8 mouse cellular contexts compared by ENCODE assay signal in genomic region chr5:148831596-148832257, GRCm38 (mm10).
DNase-seq lines count a peak whose midpoint lies in the region; ATAC-seq and TF ChIP-seq lines count a peak whose summit lies in the region.

No protein-coding gene starts in this region.

- no peaks in the 10 kb centered on the region for H3K36me3 ChIP-seq in forebrain, embryonic 16.5 days (ENCODE audit: control insufficient read depth, insufficient read depth)
- no peaks in the 10 kb centered on the region for H3K36me3 ChIP-seq in lung, embryonic 15.5 days
- no peaks in the 10 kb centered on the region for H3K36me3 ChIP-seq in thymus, adult 2 months (ENCODE audit: control insufficient read depth, insufficient read depth, low read length)

- no peak overlapping the region; the same call in 1 of the 2 replicates for H3K9ac ChIP-seq in forebrain, embryonic 16.5 days (replicated peaks; ENCODE audit: low read depth, low read length)
- no peak overlapping the region for H3K9ac ChIP-seq in lung, embryonic 15.5 days

- no peak overlapping the region for H3K27ac ChIP-seq in cerebellum, adult 2 months (ENCODE audit: insufficient read depth, low read length)
- H3K27ac ChIP-seq in forebrain, embryonic 16.5 days (ENCODE audit: low read length), result no peak overlapping the region
- H3K27ac ChIP-seq in lung, embryonic 15.5 days, result no peak overlapping the region
- H3K27ac ChIP-seq in thymus, adult 2 months (ENCODE audit: control insufficient read depth, insufficient read depth, low read length), result no peak overlapping the region

- peak; percentile 65; the same call in 1 of the 2 replicates for TF ChIP-seq CTCF in cerebellum, adult 2 months (IDR thresholded peaks at IDR 0.05; ENCODE audit: borderline replicate concordance, insufficient read depth, low read depth, low read length)
- peak; percentile 92 for TF ChIP-seq CTCF in thymus, adult 2 months (IDR thresholded peaks at IDR 0.05; ENCODE audit: borderline replicate concordance, control insufficient read depth, extremely low read depth, insufficient read depth, low read length, poor library complexity)

- DNase-seq in MEL-GATA-1-ER (ENCODE audit: extremely low read depth, low read depth), result peak; percentile 65
- DNase-seq in cerebellum, adult 2 months, result peak; percentile 47 to 65
- DNase-seq in layer of hippocampus, adult 9-10 months (ENCODE audit: low spot score), result peak; percentile 59
- DNase-seq in ovary, adult 18-20 months (ENCODE audit: low spot score), result peak; percentile 50
- peak; percentile 81 for DNase-seq in thymus, adult 2 months

- 7% methylated on average over 23 of the region's 23 CpGs for WGBS in cerebellum, adult 2 months
- WGBS in forebrain, embryonic 16.5 days, result 3% methylated on average over 23 of the region's 23 CpGs
- WGBS in lung, embryonic 15.5 days, result 6% methylated on average over 23 of the region's 23 CpGs
- 19% methylated on average over 23 of the region's 23 CpGs for WGBS in thymus, adult 2 months

- TF ChIP-seq POLR2A in cerebellum, adult 2 months (IDR thresholded peaks at IDR 0.05; ENCODE audit: borderline replicate concordance, insufficient read depth, low read length), result no peak
- TF ChIP-seq POLR2A in thymus, adult 2 months (IDR thresholded peaks at IDR 0.05; ENCODE audit: control insufficient read depth, extremely low read depth, insufficient read depth, low read length, poor library complexity), result no peak

- no peaks in the 10 kb centered on the region for H3K9me3 ChIP-seq in forebrain, embryonic 16.5 days (ENCODE audit: control insufficient read depth, low read length)
- H3K9me3 ChIP-seq in lung, embryonic 15.5 days, result no peaks in the 10 kb centered on the region

- ATAC-seq in forebrain, embryonic 16.5 days, result peak; percentile 76
- ATAC-seq in hematopoietic stem cell, adult 5-6 weeks (replicated peaks in 1 of 2; ENCODE audit: insufficient read depth in 1 of 2, low FRiP score in 2 of 2, low TSS enrichment in 1 of 2, low read depth in 1 of 2, poor library complexity in 2 of 2, severe bottlenecking in 2 of 2), result peak; percentile 74 to 85
- ATAC-seq in lung, embryonic 15.5 days (ENCODE audit: borderline replicate concordance, extremely low read depth, low FRiP score, low TSS enrichment), result peak; percentile 75

- no peak overlapping the region for H3K4me3 ChIP-seq in cerebellum, adult 2 months (replicated peaks; ENCODE audit: insufficient read depth, low read depth, low read length)
- peak overlapping the region; percentile 22 for H3K4me3 ChIP-seq in forebrain, embryonic 16.5 days (replicated peaks; ENCODE audit: low read length)
- H3K4me3 ChIP-seq in lung, embryonic 15.5 days, result peak overlapping the region; percentile 34
- H3K4me3 ChIP-seq in thymus, adult 2 months (ENCODE audit: control insufficient read depth, insufficient read depth, low read length), result peak overlapping the region; percentile 23

- H3K27me3 ChIP-seq in cerebellum, adult 2 months (ENCODE audit: control insufficient read depth, insufficient read depth, low read length), result no peaks in the 10 kb centered on the region
- no peaks in the 10 kb centered on the region; the same call in 1 of the 2 replicates for H3K27me3 ChIP-seq in forebrain, embryonic 16.5 days (replicated peaks; ENCODE audit: control insufficient read depth, insufficient read depth, low read length)
- H3K27me3 ChIP-seq in lung, embryonic 15.5 days, result peaks cover 12% of the 10 kb centered on the region; the same call in 1 of the 2 replicates
- H3K27me3 ChIP-seq in thymus, adult 2 months (ENCODE audit: control insufficient read depth, insufficient read depth, low read length), result no peaks in the 10 kb centered on the region; the same call in 1 of the 2 replicates

- H3K4me1 ChIP-seq in cerebellum, adult 2 months (ENCODE audit: control insufficient read depth, insufficient read depth, low read length), result no peaks in the 10 kb centered on the region; the same call in 1 of the 2 replicates
- peaks cover 10% of the 10 kb centered on the region; the same call in 1 of the 2 replicates for H3K4me1 ChIP-seq in forebrain, embryonic 16.5 days (replicated peaks; ENCODE audit: control insufficient read depth, insufficient read depth, low read length)
- peaks cover 14% of the 10 kb centered on the region; the same call in 1 of the 2 replicates for H3K4me1 ChIP-seq in lung, embryonic 15.5 days
- peaks cover 9% of the 10 kb centered on the region for H3K4me1 ChIP-seq in thymus, adult 2 months (replicated peaks; ENCODE audit: control insufficient read depth, insufficient read depth, low read length)

- H3K4me2 ChIP-seq in forebrain, embryonic 16.5 days (ENCODE audit: low read length), result peak overlapping the region; percentile 45
- peak overlapping the region; percentile 57 for H3K4me2 ChIP-seq in lung, embryonic 15.5 days
